Mouse (Mus musculus) heart, adult 2 months (tissue): ENCODE measurements around the gene Sox15. TPM values are rescaled to one million over a fixed set of nuclear protein-coding genes. Genes with fewer than 3 reads are reported as not detected.

Experiments
- DNase-seq, 2 experiments: peaks; one replicate each; pipeline ENCODE4 v3.0.0; 2021
- H3K27ac ChIP-seq: fragments of 200-600 bp; 2 replicates; pipeline ENCODE4 v1.8.1; 2022
- H3K27me3 ChIP-seq: fragments of 200-500 bp; 2 replicates; pipeline ENCODE4 v1.6.1; 2012; ENCODE audit warnings: mild to moderate bottlenecking, low read length, inconsistent platforms, mixed read lengths; ENCODE audit not compliant: control insufficient read depth, insufficient read depth
- H3K36me3 ChIP-seq: fragments of 200-500 bp; 2 replicates; pipeline ENCODE4 v1.6.1; 2012; ENCODE audit warnings: low read length, inconsistent platforms; ENCODE audit not compliant: control insufficient read depth, insufficient read depth
- H3K4me1 ChIP-seq: fragments of 200-500 bp; 2 replicates; pipeline ENCODE4 v1.6.1; 2011; ENCODE audit warnings: low read length; ENCODE audit not compliant: control insufficient read depth, insufficient read depth
- H3K4me3 ChIP-seq: fragments of 200-600 bp; 2 replicates; pipeline ENCODE4 v1.8.1; 2022
- H3K79me2 ChIP-seq: fragments of 200-500 bp; replicated peaks from 2 replicates; pipeline ENCODE4 v1.6.1; 2012; ENCODE audit warnings: mild to moderate bottlenecking, inconsistent platforms, low read length, moderate library complexity, mixed read lengths; ENCODE audit not compliant: control insufficient read depth, insufficient read depth
- H3K9ac ChIP-seq: fragments of 200-500 bp; 2 replicates; pipeline ENCODE4 v1.6.1; 2012; ENCODE audit warnings: low read depth, mild to moderate bottlenecking, control low read depth, inconsistent platforms, low read length, mixed read lengths
- CTCF ChIP-seq: fragments of 200-600 bp; IDR thresholded peaks from 2 replicates; pipeline ENCODE4 v1.8.1; 2022; ENCODE audit warnings: antibody characterized with exemption, mild to moderate bottlenecking, moderate library complexity
- EP300 ChIP-seq: fragments of 200-500 bp; IDR thresholded peaks from 2 replicates; pipeline ENCODE4 v1.6.1; 2011; ENCODE audit warnings: low read depth, low read length, control low read depth; ENCODE audit not compliant: insufficient read depth
- POLR2A ChIP-seq: fragments of 200-500 bp; IDR thresholded peaks from 2 replicates; pipeline ENCODE4 v1.6.1; 2011; ENCODE audit warnings: mild to moderate bottlenecking, low read depth, low read length, control low read depth; ENCODE audit not compliant: insufficient read depth
- WGBS: fragments of 180-500 bp; shearing (Covaris S2); methylation state at CpG from one replicate; pipeline ENCODE4 v1.1.7; 2018; 5-methylcytosine and 5-hydroxymethylcytosine counted together
- intact Hi-C: fragments of 180-260 bp; cut with DNase I; formaldehyde crosslinking; loops from one replicate; pipeline ENCODE4 v1.15.1; 2025
- long read RNA-seq: library from polyadenylated mRNA; stranded (forward); transcript quantifications from one replicate; pipeline ENCODE4 v2.0.0, GENCODE M21; 2021
- polyA plus RNA-seq: library from polyadenylated mRNA; depleted of rRNA; stranded (reverse); fragments of >200 nt; gene quantifications from 2 replicates; pipeline ENCODE4 v1.2.3, GENCODE M21; 2012; rRNA removed
- total RNA-seq, 2 experiments: library from RNA; stranded (reverse); gene quantifications; 2 replicates each; pipeline ENCODE4 v1.2.3; 2021

Sox15 gene
- not detected for total RNA-seq
- not detected in 2 replicates for polyA plus RNA-seq
- long read RNA-seq = 0 reads

GRCm38 (mm10) chr11:69655264-69656064 is at the start of gene Sox15:
TSS of gene Sox15 (plus strand) at chr11:69655314.
- peak; percentile 70 to 76 for DNase-seq
- no peaks in the 10 kb centered on the region for H3K79me2 ChIP-seq
- peaks cover 2% of the 10 kb centered on the region for H3K4me1 ChIP-seq
- no peaks in the 10 kb centered on the region for H3K36me3 ChIP-seq
- H3K27me3 ChIP-seq = no peaks in the 10 kb centered on the region
- H3K9ac ChIP-seq = peak within 1 kb of the TSS; percentile 10; the same call in 1 of the 2 replicates
- TF ChIP-seq CTCF = peak; percentile 90
- TF ChIP-seq EP300 = no peak
- H3K4me3 ChIP-seq = no peak within 1 kb of the TSS
- whole genome bisulfite sequencing = 24% methylated on average over 34 of the region's 34 CpGs
- intact Hi-C loops = loop anchor here (2.0 kb wide), 2 partner anchors 27 to 99 kb away; no protein-coding TSS in a partner anchor
- no peak within 1 kb of the TSS for H3K27ac ChIP-seq

GRCm38 (mm10) chr11:69605726-69606490 is 49.2 kb upstream of the Sox15 start, which contains the start of gene Atp1b2:
TSS of gene Atp1b2 (minus strand) at chr11:69605942.
- DNase-seq = peak; percentile 76
- Histone ChIP-seq H3K79me2 (no peaks in the 10 kb centered on the region), H3K36me3 (no peaks in the 10 kb centered on the region), H3K27ac (peak within 1 kb of the TSS; percentile 67), H3K9ac (peak within 1 kb of the TSS; percentile 71), H3K27me3 (no peaks in the 10 kb centered on the region), H3K4me3 (peak within 1 kb of the TSS; percentile 57), H3K4me1 (peaks cover 8% of the 10 kb centered on the region)
- TF ChIP-seq POLR2A (peak; percentile 89), CTCF (no peak)
- WGBS = 4% methylated on average over 32 of the region's 32 CpGs
- intact Hi-C loops = no loop called here

- Histone ChIP-seq H3K36me3 (no peaks in the 10 kb centered on the region), H3K4me1 (peaks cover 8% of the 10 kb centered on the region), H3K27me3 (no peaks in the 10 kb centered on the region), H3K27ac (no peak overlapping the region; the same call in 1 of the 2 replicates), H3K79me2 (no peaks in the 10 kb centered on the region), H3K9ac (no peak overlapping the region), H3K4me3 (peak overlapping the region; percentile 57; the same call in 1 of the 2 replicates)
- WGBS = 83% methylated on average over 2 of the region's 2 CpGs
- intact Hi-C loops = no loop called here
- TF ChIP-seq EP300 (no peak), CTCF (no peak), POLR2A (no peak)
- DNase-seq = no peak
Observed at GRCm38 (mm10) chr11:69606491-69606795, 48.7 kb upstream of the Sox15 start.

GRCm38 (mm10) chr11:69606832-69607231 is 48.3 kb upstream of the Sox15 start:
- no peak for DNase-seq
- H3K36me3 ChIP-seq = no peaks in the 10 kb centered on the region
- H3K79me2 ChIP-seq = no peaks in the 10 kb centered on the region
- peaks cover 8% of the 10 kb centered on the region for H3K4me1 ChIP-seq
- TF ChIP-seq CTCF = no peak
- no peak for TF ChIP-seq POLR2A
- no peak for TF ChIP-seq EP300
- H3K9ac ChIP-seq = no peak overlapping the region
- H3K27ac ChIP-seq = no peak overlapping the region
- WGBS = 70% methylated on average over 2 of the region's 2 CpGs
- H3K4me3 ChIP-seq = no peak overlapping the region
- no peaks in the 10 kb centered on the region for H3K27me3 ChIP-seq
- intact Hi-C loops = no loop called here

GRCm38 (mm10) chr11:69608525-69608924 is 46.6 kb upstream of the Sox15 start:
- Histone ChIP-seq H3K4me3 (no peak overlapping the region), H3K27me3 (no peaks in the 10 kb centered on the region), H3K9ac (no peak overlapping the region), H3K4me1 (peaks cover 6% of the 10 kb centered on the region), H3K36me3 (no peaks in the 10 kb centered on the region), H3K27ac (no peak overlapping the region), H3K79me2 (no peaks in the 10 kb centered on the region)
- TF ChIP-seq POLR2A (no peak), EP300 (no peak), CTCF (no peak)
- DNase-seq = no peak
- 91% methylated on average over 1 of the region's 3 CpGs for WGBS
- intact Hi-C loops = no loop called here

GRCm38 (mm10) chr11:69609416-69609815 is 45.7 kb upstream of the Sox15 start:
- no peaks in the 10 kb centered on the region for H3K27me3 ChIP-seq
- H3K4me1 ChIP-seq = peaks cover 2% of the 10 kb centered on the region
- H3K36me3 ChIP-seq = no peaks in the 10 kb centered on the region
- no peak overlapping the region for H3K27ac ChIP-seq
- no peaks in the 10 kb centered on the region for H3K79me2 ChIP-seq
- DNase-seq = no peak
- H3K4me3 ChIP-seq = no peak overlapping the region
- TF ChIP-seq EP300 (no peak), CTCF (no peak)
- 66% methylated on average over 7 of the region's 7 CpGs for WGBS
- no peak overlapping the region for H3K9ac ChIP-seq
- intact Hi-C loops = no loop called here
